Mouse (Mus musculus) heart, embryonic 12.5 days (tissue): ENCODE results near the gene Otud3. TPM values are rescaled to one million over a fixed set of nuclear protein-coding genes. Genes with fewer than 3 reads are reported as not detected.
A peak's percentile ranks its signal among the peaks of the same experiment; 100 is the strongest.
"Not testable (repeated sequence)": the region's sequence is repeated elsewhere in the genome, so short reads cannot be mapped to it uniquely, and the experiment has no call there.

ENCODE experiments used
- ATAC-seq: fragments of 200-750 bp; cut with Nextera tagmentation; 2 replicates; pipeline ENCODE4 v1.8.0; 2017; ENCODE audit warnings: moderate TSS enrichment, moderate library complexity; ENCODE audit not compliant: insufficient number of reproducible peaks, low FRiP score
- H3K27ac ChIP-seq: fragments of 300-500 bp; sonication (generic); 2 replicates; pipeline ENCODE4 v1.5.1; 2016; ENCODE audit warnings: mild to moderate bottlenecking, moderate library complexity; ENCODE audit not compliant: poor library complexity, severe bottlenecking
- H3K27me3 ChIP-seq: fragments of 300-500 bp; sonication (generic); replicated peaks from 2 replicates; pipeline ENCODE4 v1.6.1; 2016; ENCODE audit warnings: mild to moderate bottlenecking, moderate library complexity
- H3K36me3 ChIP-seq: fragments of 300-500 bp; sonication (generic); 2 replicates; pipeline ENCODE4 v1.6.1; 2016; ENCODE audit warnings: mild to moderate bottlenecking, moderate library complexity
- H3K4me1 ChIP-seq: fragments of 300-500 bp; sonication (generic); replicated peaks from 2 replicates; pipeline ENCODE4 v1.6.1; 2016; ENCODE audit warnings: mild to moderate bottlenecking
- H3K4me2 ChIP-seq: fragments of 300-500 bp; sonication (generic); 2 replicates; pipeline ENCODE4 v1.6.1; 2016; ENCODE audit warnings: mild to moderate bottlenecking, moderate library complexity
- H3K4me3 ChIP-seq: fragments of 300-500 bp; sonication (generic); 2 replicates; pipeline ENCODE4 v1.5.1; 2016; ENCODE audit warnings: mild to moderate bottlenecking
- H3K9ac ChIP-seq: fragments of 300-500 bp; sonication (generic); 2 replicates; pipeline ENCODE4 v1.6.1; 2016; ENCODE audit warnings: mild to moderate bottlenecking, moderate library complexity
- H3K9me3 ChIP-seq: fragments of 300-500 bp; sonication (generic); replicated peaks from 2 replicates; pipeline ENCODE4 v1.6.1; 2016; ENCODE audit warnings: mild to moderate bottlenecking, moderate library complexity
- WGBS: fragments of 180-500 bp; shearing (Covaris S2); methylation state at CpG from one replicate; pipeline ENCODE4 v1.1.7; 2016; 5-methylcytosine and 5-hydroxymethylcytosine counted together
- polyA plus RNA-seq: library from polyadenylated mRNA; unstranded; fragments of >200 nt; fragmentation: Nextera tagmentation; extraction: Ambion mirVana; gene quantifications from 2 replicates; pipeline ENCODE4 v1.2.1, GENCODE M21; 2016

Otud3 gene
- polyA plus RNA-seq, 1 experiment from 2014 or later = 3.6 TPM

DNA sequence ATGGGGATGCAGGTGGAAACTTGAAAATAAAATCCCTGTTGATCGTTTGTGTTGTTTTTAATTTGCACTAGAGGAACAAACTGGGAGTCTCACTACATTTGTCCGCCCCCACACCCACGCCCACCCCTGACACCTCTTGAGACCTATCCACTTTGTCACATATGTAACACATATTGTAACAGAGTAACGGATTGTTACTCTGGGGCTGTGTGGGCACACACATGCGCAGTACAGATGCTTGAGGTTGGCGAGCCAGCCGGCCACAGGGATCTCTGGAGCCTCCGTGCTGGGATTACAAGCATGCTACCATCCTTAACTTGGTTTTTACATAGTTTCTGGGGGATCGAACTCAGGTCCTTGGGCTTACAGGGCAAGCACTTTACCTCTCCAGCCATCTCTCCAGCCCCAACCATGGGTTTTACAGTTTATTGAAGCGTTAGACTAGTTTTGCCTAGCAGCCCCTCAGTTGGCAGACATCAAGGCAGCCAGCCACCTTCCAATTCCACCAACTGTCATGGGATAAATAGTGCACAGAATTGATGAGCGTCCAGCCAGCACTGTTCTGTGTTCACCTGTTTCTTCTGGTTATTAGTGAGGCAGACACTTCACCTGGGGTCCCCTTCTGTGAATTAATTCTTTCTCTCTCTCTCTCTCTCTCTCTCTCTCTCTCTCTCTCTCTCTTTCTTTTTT is 20.9 kb upstream of the Otud3 start:
- Histone ChIP-seq H3K36me3 (no peaks in the 10 kb centered on the region), H3K4me1 (no peaks in the 10 kb centered on the region; the same call in 1 of the 2 replicates), H3K27ac (no peak overlapping the region), H3K9ac (no peak overlapping the region), H3K4me3 (no peak overlapping the region), H3K4me2 (no peak overlapping the region), H3K9me3 (no peaks in the 10 kb centered on the region), H3K27me3 (0 out of 2 replicates have a peak, but pooled peaks cover 9% of the 10 kb centered on the region)
- WGBS = 77% methylated on average over 11 of the region's 11 CpGs
- ATAC-seq = no peak

DNA sequence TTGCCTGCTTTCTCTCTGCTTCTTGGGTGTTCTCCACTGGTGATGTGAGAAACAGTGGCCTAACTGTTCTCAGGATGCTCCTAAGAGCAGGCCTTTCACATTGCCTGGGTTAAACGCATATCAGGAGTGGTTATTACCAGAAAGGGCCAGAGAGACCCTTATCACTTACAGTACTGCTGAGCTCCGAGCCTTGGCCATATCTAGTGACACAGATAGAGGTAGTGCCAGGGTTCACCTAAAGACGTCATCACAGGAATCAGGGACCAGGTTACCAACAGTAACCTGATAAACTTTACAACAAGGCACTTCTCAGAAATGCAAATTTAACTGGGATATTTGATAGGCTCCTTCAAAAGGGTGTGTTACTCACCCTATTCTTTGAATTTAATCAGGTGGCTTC is 20.1 kb upstream of the Otud3 start:
- no peak overlapping the region for H3K4me2 ChIP-seq
- no peak overlapping the region for H3K9ac ChIP-seq
- no peak for ATAC-seq
- no peaks in the 10 kb centered on the region for H3K4me1 ChIP-seq
- H3K4me3 ChIP-seq = no peak overlapping the region
- no peaks in the 10 kb centered on the region for H3K36me3 ChIP-seq
- 30% methylated on average over 3 of the region's 3 CpGs for WGBS
- no peaks in the 10 kb centered on the region for H3K9me3 ChIP-seq
- H3K27me3 ChIP-seq = 0 out of 2 replicates have a peak, but pooled peaks cover 9% of the 10 kb centered on the region
- no peak overlapping the region for H3K27ac ChIP-seq

DNA sequence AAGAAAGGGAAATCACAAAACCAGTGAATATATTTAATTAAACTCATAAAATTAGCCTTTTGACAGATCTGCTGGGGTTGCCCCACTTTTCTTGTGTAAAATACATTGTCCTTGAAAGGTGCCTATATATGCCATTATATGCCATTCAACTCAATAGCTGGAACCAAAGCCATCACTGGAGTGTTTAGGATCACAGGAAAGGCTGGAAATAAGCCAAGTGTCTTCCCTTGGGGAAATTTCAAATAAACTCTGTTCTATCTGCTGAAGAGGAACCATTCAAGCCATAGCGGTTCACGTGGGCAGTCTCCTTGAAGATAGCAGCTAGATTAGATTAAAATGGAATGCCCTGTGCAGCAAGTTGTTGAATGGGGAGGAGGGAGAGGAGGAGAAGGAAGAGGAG is 11.8 kb upstream of the Otud3 start:
- no peak overlapping the region for H3K27ac ChIP-seq
- H3K4me2 ChIP-seq = no peak overlapping the region
- H3K4me3 ChIP-seq = no peak overlapping the region
- peaks cover 3% of the 10 kb centered on the region for H3K4me1 ChIP-seq
- H3K9me3 ChIP-seq = no peaks in the 10 kb centered on the region
- 24% methylated on average over 2 of the region's 2 CpGs for WGBS
- no peak for ATAC-seq
- H3K9ac ChIP-seq = no peak overlapping the region
- H3K36me3 ChIP-seq = no peaks in the 10 kb centered on the region
- peaks cover 28% of the 10 kb centered on the region for H3K27me3 ChIP-seq

- H3K4me3 ChIP-seq = 0 out of 2 replicates have a peak overlapping the region, but pooled peaks have one; percentile 17
- WGBS = 2% methylated on average over 11 of the region's 11 CpGs
- ATAC-seq = no peak
- H3K9ac ChIP-seq = peak overlapping the region; percentile 30; the same call in 1 of the 2 replicates
- H3K4me2 ChIP-seq = peak overlapping the region; percentile 59
- H3K27ac ChIP-seq = no peak overlapping the region
- H3K9me3 ChIP-seq = peaks cover 3% of the 10 kb centered on the region; the same call in 1 of the 2 replicates
- peaks cover 22% of the 10 kb centered on the region for H3K27me3 ChIP-seq
- no peaks in the 10 kb centered on the region for H3K36me3 ChIP-seq
- H3K4me1 ChIP-seq = peaks cover 3% of the 10 kb centered on the region
Observed at GRCm38 (mm10) chr4:138922131-138922459, 8.3 kb upstream of the Otud3 start.

- Histone ChIP-seq H3K27me3 (peaks cover 22% of the 10 kb centered on the region), H3K4me3 (0 out of 2 replicates have a peak overlapping the region, but pooled peaks have one; percentile 17), H3K9ac (peak overlapping the region; percentile 30; the same call in 1 of the 2 replicates), H3K4me2 (peak overlapping the region; percentile 59), H3K4me1 (peaks cover 3% of the 10 kb centered on the region), H3K36me3 (no peaks in the 10 kb centered on the region), H3K9me3 (peaks cover 5% of the 10 kb centered on the region; the same call in 1 of the 2 replicates), H3K27ac (no peak overlapping the region)
- whole genome bisulfite sequencing = 35% methylated on average over 20 of the region's 20 CpGs
- ATAC-seq = no peak
Observed at GRCm38 (mm10) chr4:138921254-138922130, 7.7 kb upstream of the Otud3 start.

GRCm38 (mm10) chr4:138917282-138917681 is 3.5 kb upstream of the Otud3 start:
- Histone ChIP-seq H3K27me3 (peaks cover 17% of the 10 kb centered on the region), H3K36me3 (no peaks in the 10 kb centered on the region), H3K4me2 (no peak overlapping the region), H3K4me3 (no peak overlapping the region), H3K4me1 (peaks cover 11% of the 10 kb centered on the region), H3K9me3 (peaks cover 5% of the 10 kb centered on the region; the same call in 1 of the 2 replicates), H3K27ac (no peak overlapping the region), H3K9ac (no peak overlapping the region)
- 76% methylated on average over 9 of the region's 9 CpGs for WGBS
- no peak for ATAC-seq

GRCm38 (mm10) chr4:138913141-138913787 is 481 bp downstream of the Otud3 start:
- H3K9ac ChIP-seq = peak overlapping the region; percentile 94
- peak overlapping the region; percentile 92 for H3K4me3 ChIP-seq
- 0 out of 2 replicates have a peak, but pooled peaks cover 3% of the 10 kb centered on the region for H3K27me3 ChIP-seq
- peaks cover 5% of the 10 kb centered on the region; the same call in 1 of the 2 replicates for H3K36me3 ChIP-seq
- ATAC-seq = peak; percentile 52
- peaks cover 5% of the 10 kb centered on the region; the same call in 1 of the 2 replicates for H3K9me3 ChIP-seq
- WGBS = under 1% methylated on average over 40 of the region's 52 CpGs
- peak overlapping the region; percentile 65 for H3K27ac ChIP-seq
- peaks cover 9% of the 10 kb centered on the region for H3K4me1 ChIP-seq
- H3K4me2 ChIP-seq = peak overlapping the region; percentile 99

GRCm38 (mm10) chr4:138905624-138906337 is 8.0 kb downstream of the Otud3 start:
- WGBS = 91% methylated on average over 18 of the region's 18 CpGs
- ATAC-seq = no peak

GRCm38 (mm10) chr4:138899361-138899760 is 14.4 kb downstream of the Otud3 start:
- Histone ChIP-seq H3K9me3 (no peaks in the 10 kb centered on the region), H3K36me3 (peaks cover 74% of the 10 kb centered on the region), H3K27ac (no peak overlapping the region)

More at GRCm38 (mm10) chr4:138905624-138906337, 8.0 kb downstream of the Otud3 start:
- no peaks in the 10 kb centered on the region for H3K27me3 ChIP-seq
- H3K4me1 ChIP-seq = no peaks in the 10 kb centered on the region
- no peak overlapping the region for H3K9ac ChIP-seq
- H3K4me3 ChIP-seq = no peak overlapping the region
- no peak overlapping the region for H3K27ac ChIP-seq
- no peak overlapping the region for H3K4me2 ChIP-seq
- no peaks in the 10 kb centered on the region for H3K9me3 ChIP-seq
- H3K36me3 ChIP-seq = peaks cover 70% of the 10 kb centered on the region

GRCm38 (mm10) chr4:138893789-138894188 is 20.0 kb downstream of the Otud3 start:
- not testable (repeated sequence) for H3K9ac ChIP-seq, H3K27me3 ChIP-seq, H3K4me2 ChIP-seq, ATAC-seq, H3K9me3 ChIP-seq, H3K4me3 ChIP-seq, H3K4me1 ChIP-seq, H3K27ac ChIP-seq
- WGBS = 86% methylated on average over 11 of the region's 11 CpGs
- H3K36me3 ChIP-seq = peaks cover 43% of the 10 kb centered on the region

More at GRCm38 (mm10) chr4:138899361-138899760, 14.4 kb downstream of the Otud3 start:
- Histone ChIP-seq H3K27me3 (no peaks in the 10 kb centered on the region), H3K4me1 (0 out of 2 replicates have a peak, but pooled peaks cover 8% of the 10 kb centered on the region), H3K9ac (no peak overlapping the region), H3K4me3 (no peak overlapping the region), H3K4me2 (no peak overlapping the region)
- no peak for ATAC-seq
- 65% methylated on average over 7 of the region's 7 CpGs for WGBS
